Mouse (Mus musculus) cortical plate, adult 2 months (tissue): ENCODE results near the gene Npas1.

Experiments used
- CTCF ChIP-seq: fragments of 200-500 bp; IDR thresholded peaks from 2 replicates; pipeline ENCODE4 v1.5.1; 2011; ENCODE audit warnings: mild to moderate bottlenecking, control low read depth, low read length; ENCODE audit not compliant: insufficient read depth; ENCODE audit errors: extremely low read depth
- POLR2A ChIP-seq: fragments of 200-500 bp; IDR thresholded peaks from 2 replicates; pipeline ENCODE4 v1.6.1; 2011; ENCODE audit warnings: mild to moderate bottlenecking, low read length, control low read depth; ENCODE audit not compliant: insufficient read depth; ENCODE audit errors: extremely low read depth

DNA sequence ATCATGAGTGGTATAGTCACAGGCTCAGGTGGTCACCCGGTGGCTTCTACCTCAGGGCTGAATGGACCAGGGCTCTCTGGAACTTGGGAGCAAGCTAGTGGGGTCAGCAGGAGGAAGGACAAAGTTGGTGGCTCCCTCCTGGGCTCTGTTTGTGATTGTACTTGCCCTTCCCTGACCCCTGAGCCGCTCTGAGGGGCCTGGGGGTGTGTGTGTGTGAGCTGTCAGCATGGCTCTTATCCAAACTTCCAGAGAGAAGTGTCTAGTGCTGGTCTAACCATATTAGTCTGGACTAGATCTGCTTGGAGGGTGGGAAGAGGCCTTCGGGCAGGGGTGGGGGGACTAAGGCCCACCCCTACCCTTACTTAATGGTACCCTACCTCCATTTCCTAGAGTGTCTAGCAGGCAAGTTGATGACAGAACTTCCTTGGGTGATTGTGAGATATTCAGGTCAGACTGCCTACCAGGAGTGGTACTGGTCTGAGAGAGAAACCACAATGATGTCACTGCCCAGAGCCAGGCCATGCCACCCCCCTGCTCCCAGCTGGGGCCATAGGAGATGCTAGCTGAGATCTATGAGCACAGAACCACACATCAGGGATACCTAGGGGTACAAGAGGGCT is 44.1 kb downstream of the Npas1 start:
- TF ChIP-seq CTCF, result no peak
- TF ChIP-seq POLR2A, result no peak
